Mouse (Mus musculus): Measurements from ENCODE around the gene 4430402I18Rik.

DNA sequence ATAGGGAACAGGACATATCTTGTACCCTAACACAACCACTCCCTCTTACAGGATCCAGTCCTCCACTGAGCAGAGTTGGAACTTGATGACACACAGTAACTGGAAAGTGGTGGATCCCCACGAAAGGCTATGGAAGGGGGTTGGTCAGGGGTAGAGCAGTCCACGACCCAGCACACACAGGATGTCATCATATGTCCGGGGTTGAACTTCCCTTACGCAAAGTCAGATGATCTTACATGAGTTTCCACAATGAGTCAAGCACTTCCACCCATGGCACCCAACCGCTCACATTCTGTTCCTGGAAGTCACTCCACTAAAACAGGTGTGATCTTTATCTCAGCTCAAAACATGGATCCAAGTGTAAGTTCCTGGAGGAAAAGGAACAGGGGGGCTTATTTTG, 49.8 kb downstream of the 4430402I18Rik start:
- no peak for TF ChIP-seq CTCF (IDR thresholded peaks at IDR 0.05; ENCODE audit: borderline replicate concordance, extremely low read depth, insufficient read depth, insufficient read length)
- no peak for TF ChIP-seq POLR2A (IDR thresholded peaks at IDR 0.05; ENCODE audit: borderline replicate concordance, extremely low read depth, insufficient read depth, insufficient read length, poor library complexity, severe bottlenecking)

Data from brain, embryonic 14.5 days (tissue).